Mouse (Mus musculus) ES-Bruce4 (cell line): ENCODE measurements at regions not wholly inside any gene's neighbourhood (a gene's known extent, or its start where the extent isn't known, plus 50 kb on each side); places are given as distances from the start of the nearest gene placed in this dataset.

Experiments used
- CTCF ChIP-seq: IDR thresholded peaks from one replicate; pipeline ENCODE4 v1.8.1; 2011; ENCODE audit warnings: low read depth, low read length
- EP300 ChIP-seq: IDR thresholded peaks from 2 replicates; pipeline ENCODE4 v1.6.1; 2011; ENCODE audit warnings: low read depth, low read length; ENCODE audit not compliant: insufficient read depth
- POLR2A ChIP-seq: IDR thresholded peaks from one replicate; pipeline ENCODE4 v1.8.1; 2011; ENCODE audit warnings: low read length; ENCODE audit not compliant: insufficient read depth

DNA sequence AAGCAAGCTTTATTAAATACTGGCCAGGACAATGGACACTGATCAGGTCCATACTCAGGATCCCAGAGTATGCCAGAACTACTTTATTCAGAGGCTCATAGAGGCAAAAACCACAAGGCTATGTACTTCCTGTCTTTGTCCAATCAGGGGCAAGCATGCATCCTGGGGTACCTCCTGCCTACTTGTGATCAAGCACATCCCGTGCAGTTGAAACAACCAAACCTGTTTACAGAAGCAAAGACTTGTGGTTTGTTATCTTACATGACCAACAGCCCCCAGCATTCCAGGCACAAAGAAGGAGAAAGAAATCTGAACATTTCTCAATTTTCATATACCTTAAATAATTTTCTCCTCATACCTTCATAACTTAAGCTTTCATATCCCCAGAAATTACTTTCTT, 93.1 kb upstream of the Plcl2 start:
- no peak for TF ChIP-seq CTCF
- TF ChIP-seq POLR2A = no peak
- TF ChIP-seq EP300 = no peak
